Mouse (Mus musculus) C2C12 (cell line): ENCODE measurements around the gene Stx6.

Experiments used
- CEBPB ChIP-seq: IDR thresholded peaks from one replicate; pipeline ENCODE4 v1.6.1; 2011; ENCODE audit warnings: low read depth, mild to moderate bottlenecking, control low read depth, moderate library complexity
- CTCF ChIP-seq: IDR thresholded peaks from one replicate; pipeline ENCODE4 v1.5.1; 2011; ENCODE audit not compliant: control insufficient read depth, insufficient read depth, insufficient read length
- MAX ChIP-seq: IDR thresholded peaks from one replicate; pipeline ENCODE4 v1.6.1; 2011; ENCODE audit warnings: mild to moderate bottlenecking, control low read depth
- MYOG ChIP-seq: IDR thresholded peaks from one replicate; pipeline ENCODE4 v1.6.1; 2011; ENCODE audit not compliant: control insufficient read depth, insufficient read length; ENCODE audit errors: extremely low read depth
- USF1 ChIP-seq: IDR thresholded peaks from one replicate; pipeline ENCODE4 v1.6.1; 2011; ENCODE audit warnings: low read depth, mild to moderate bottlenecking, control low read depth, moderate library complexity

GRCm38 (mm10) chr1:155203954-155204353, 45.4 kb downstream of the Stx6 start:
- TF ChIP-seq CTCF (no peak), MYOG (no peak), USF1 (no peak), MAX (no peak), CEBPB (no peak)
